Mouse (Mus musculus): ENCODE measurements around the gene Prrg4. TPM values are rescaled to one million over a fixed set of nuclear protein-coding genes. Genes with fewer than 3 reads are reported as not detected.
A peak's percentile ranks its signal among the peaks of the same experiment; 100 is the strongest.

Prrg4 gene
- polyA plus RNA-seq, 1 experiment from 2014 or later: 0.99 TPM

- Histone ChIP-seq H3K9me3 (no peaks in the 10 kb centered on the region), H3K27me3 (replicated peaks) (peaks cover 19% of the 10 kb centered on the region), H3K9ac (no peak overlapping the region), H3K27ac (replicated peaks) (no peak overlapping the region), H3K36me3 (no peaks in the 10 kb centered on the region), H3K4me1 (no peaks in the 10 kb centered on the region), H3K4me3 (no peak overlapping the region), H3K4me2 (no peak overlapping the region)
- ATAC-seq (ENCODE audit: extremely low read depth, insufficient number of reproducible peaks, low FRiP score, low TSS enrichment): no peak
- WGBS: 47% methylated on average over 1 of the region's 1 CpGs
Observed at GRCm38 (mm10) chr2:104856218-104856617, 6.5 kb upstream of the Prrg4 start.

- 46% methylated on average over 3 of the region's 3 CpGs for WGBS
- Histone ChIP-seq H3K27ac (replicated peaks) (no peak overlapping the region), H3K4me1 (no peaks in the 10 kb centered on the region), H3K36me3 (no peaks in the 10 kb centered on the region), H3K4me2 (no peak overlapping the region), H3K9ac (no peak overlapping the region), H3K27me3 (replicated peaks) (peaks cover 24% of the 10 kb centered on the region), H3K4me3 (no peak overlapping the region), H3K9me3 (no peaks in the 10 kb centered on the region)
- no peak for ATAC-seq (ENCODE audit: extremely low read depth, insufficient number of reproducible peaks, low FRiP score, low TSS enrichment)
Observed at GRCm38 (mm10) chr2:104855732-104856131, 6.1 kb upstream of the Prrg4 start.

GRCm38 (mm10) chr2:104854836-104855235, 5.2 kb upstream of the Prrg4 start:
- Histone ChIP-seq H3K27me3 (replicated peaks) (peaks cover 25% of the 10 kb centered on the region), H3K9me3 (no peaks in the 10 kb centered on the region), H3K4me2 (no peak overlapping the region), H3K9ac (no peak overlapping the region), H3K27ac (replicated peaks) (no peak overlapping the region), H3K4me1 (0 out of 2 replicates have a peak, but pooled peaks cover 3% of the 10 kb centered on the region), H3K4me3 (no peak overlapping the region), H3K36me3 (no peaks in the 10 kb centered on the region)
- WGBS: 30% methylated on average over 1 of the region's 1 CpGs
- ATAC-seq (ENCODE audit: extremely low read depth, insufficient number of reproducible peaks, low FRiP score, low TSS enrichment): no peak

GRCm38 (mm10) chr2:104852546-104852945, 2.9 kb upstream of the Prrg4 start:
- no peak for ATAC-seq (ENCODE audit: extremely low read depth, insufficient number of reproducible peaks, low FRiP score, low TSS enrichment)
- H3K36me3 ChIP-seq: no peaks in the 10 kb centered on the region
- 81% methylated on average over 7 of the region's 7 CpGs for WGBS
- no peak overlapping the region for H3K27ac ChIP-seq (replicated peaks)
- peaks cover 33% of the 10 kb centered on the region for H3K27me3 ChIP-seq (replicated peaks)
- H3K4me2 ChIP-seq: no peak overlapping the region
- peaks cover 12% of the 10 kb centered on the region; the same call in 1 of the 2 replicates for H3K4me1 ChIP-seq
- no peaks in the 10 kb centered on the region for H3K9me3 ChIP-seq
- H3K9ac ChIP-seq: no peak overlapping the region
- H3K4me3 ChIP-seq: no peak overlapping the region

- H3K27me3 ChIP-seq (replicated peaks): peaks cover 33% of the 10 kb centered on the region
- H3K36me3 ChIP-seq: no peaks in the 10 kb centered on the region
- H3K9me3 ChIP-seq: no peaks in the 10 kb centered on the region
- no peak overlapping the region for H3K9ac ChIP-seq
- peaks cover 12% of the 10 kb centered on the region; the same call in 1 of the 2 replicates for H3K4me1 ChIP-seq
- ATAC-seq (ENCODE audit: extremely low read depth, insufficient number of reproducible peaks, low FRiP score, low TSS enrichment): no peak
- H3K4me3 ChIP-seq: no peak overlapping the region
- 27% methylated on average over 5 of the region's 5 CpGs for WGBS
- no peak overlapping the region for H3K4me2 ChIP-seq
- H3K27ac ChIP-seq (replicated peaks): no peak overlapping the region
Observed at GRCm38 (mm10) chr2:104851686-104852085, 2.0 kb upstream of the Prrg4 start.

- Histone ChIP-seq H3K4me3 (peak overlapping the region; percentile 68), H3K9me3 (no peaks in the 10 kb centered on the region), H3K4me1 (peaks cover 12% of the 10 kb centered on the region; the same call in 1 of the 2 replicates), H3K4me2 (peak overlapping the region; percentile 99), H3K36me3 (no peaks in the 10 kb centered on the region), H3K9ac (peak overlapping the region; percentile 82), H3K27ac (replicated peaks) (no peak overlapping the region), H3K27me3 (replicated peaks) (peaks cover 33% of the 10 kb centered on the region)
- WGBS: 61% methylated on average over 3 of the region's 3 CpGs
- no peak for ATAC-seq (ENCODE audit: extremely low read depth, insufficient number of reproducible peaks, low FRiP score, low TSS enrichment)
Observed at GRCm38 (mm10) chr2:104849991-104850359, 299 bp upstream of the Prrg4 start.

GRCm38 (mm10) chr2:104848235-104849161, 1.2 kb downstream of the Prrg4 start:
- H3K9me3 ChIP-seq: no peaks in the 10 kb centered on the region
- H3K36me3 ChIP-seq: no peaks in the 10 kb centered on the region
- peaks cover 32% of the 10 kb centered on the region for H3K27me3 ChIP-seq (replicated peaks)
- H3K27ac ChIP-seq (replicated peaks): no peak overlapping the region
- H3K9ac ChIP-seq: peak overlapping the region; percentile 82
- 31% methylated on average over 16 of the region's 16 CpGs for WGBS
- peaks cover 12% of the 10 kb centered on the region; the same call in 1 of the 2 replicates for H3K4me1 ChIP-seq
- no peak for ATAC-seq (ENCODE audit: extremely low read depth, insufficient number of reproducible peaks, low FRiP score, low TSS enrichment)
- H3K4me3 ChIP-seq: peak overlapping the region; percentile 68
- H3K4me2 ChIP-seq: peak overlapping the region; percentile 99

GRCm38 (mm10) chr2:104847645-104848044, 2.0 kb downstream of the Prrg4 start:
- no peak overlapping the region for H3K9ac ChIP-seq
- H3K36me3 ChIP-seq: no peaks in the 10 kb centered on the region
- H3K27me3 ChIP-seq (replicated peaks): peaks cover 25% of the 10 kb centered on the region
- no peak for ATAC-seq (ENCODE audit: extremely low read depth, insufficient number of reproducible peaks, low FRiP score, low TSS enrichment)
- H3K27ac ChIP-seq (replicated peaks): no peak overlapping the region
- no peaks in the 10 kb centered on the region for H3K9me3 ChIP-seq
- H3K4me3 ChIP-seq: no peak overlapping the region
- no peak overlapping the region for H3K4me2 ChIP-seq
- 58% methylated on average over 2 of the region's 2 CpGs for WGBS
- H3K4me1 ChIP-seq: peaks cover 12% of the 10 kb centered on the region; the same call in 1 of the 2 replicates

GRCm38 (mm10) chr2:104846638-104847414, 2.9 kb downstream of the Prrg4 start:
- no peak overlapping the region for H3K4me2 ChIP-seq
- no peak for ATAC-seq (ENCODE audit: extremely low read depth, insufficient number of reproducible peaks, low FRiP score, low TSS enrichment)
- H3K27ac ChIP-seq (replicated peaks): no peak overlapping the region
- 41% methylated on average over 4 of the region's 4 CpGs for WGBS
- peaks cover 12% of the 10 kb centered on the region; the same call in 1 of the 2 replicates for H3K4me1 ChIP-seq
- no peaks in the 10 kb centered on the region for H3K9me3 ChIP-seq
- peaks cover 19% of the 10 kb centered on the region for H3K27me3 ChIP-seq (replicated peaks)
- H3K36me3 ChIP-seq: no peaks in the 10 kb centered on the region
- no peak overlapping the region for H3K9ac ChIP-seq
- H3K4me3 ChIP-seq: no peak overlapping the region

GRCm38 (mm10) chr2:104842559-104842958, 7.1 kb downstream of the Prrg4 start:
- Histone ChIP-seq H3K27ac (replicated peaks) (no peak overlapping the region), H3K36me3 (0 out of 2 replicates have a peak, but pooled peaks cover 3% of the 10 kb centered on the region), H3K9me3 (no peaks in the 10 kb centered on the region), H3K4me2 (no peak overlapping the region), H3K27me3 (replicated peaks) (no peaks in the 10 kb centered on the region), H3K4me1 (no peaks in the 10 kb centered on the region), H3K9ac (no peak overlapping the region), H3K4me3 (no peak overlapping the region)
- ATAC-seq (ENCODE audit: extremely low read depth, insufficient number of reproducible peaks, low FRiP score, low TSS enrichment): no peak

GRCm38 (mm10) chr2:104841736-104842135, 7.9 kb downstream of the Prrg4 start:
- 85% methylated on average over 7 of the region's 7 CpGs for WGBS
- ATAC-seq (ENCODE audit: extremely low read depth, insufficient number of reproducible peaks, low FRiP score, low TSS enrichment): no peak

More at GRCm38 (mm10) chr2:104841736-104842135, 7.9 kb downstream of the Prrg4 start:
- 0 out of 2 replicates have a peak, but pooled peaks cover 3% of the 10 kb centered on the region for H3K36me3 ChIP-seq
- H3K27ac ChIP-seq (replicated peaks): no peak overlapping the region
- no peak overlapping the region for H3K4me3 ChIP-seq
- H3K4me1 ChIP-seq: no peaks in the 10 kb centered on the region
- no peaks in the 10 kb centered on the region for H3K27me3 ChIP-seq (replicated peaks)
- H3K9ac ChIP-seq: no peak overlapping the region
- H3K9me3 ChIP-seq: no peaks in the 10 kb centered on the region
- H3K4me2 ChIP-seq: no peak overlapping the region
